Mouse (Mus musculus): ENCODE data around the gene Insl6.
A peak's percentile ranks its signal among the peaks of the same experiment; 100 is the strongest.

Insl6 gene

DNA sequence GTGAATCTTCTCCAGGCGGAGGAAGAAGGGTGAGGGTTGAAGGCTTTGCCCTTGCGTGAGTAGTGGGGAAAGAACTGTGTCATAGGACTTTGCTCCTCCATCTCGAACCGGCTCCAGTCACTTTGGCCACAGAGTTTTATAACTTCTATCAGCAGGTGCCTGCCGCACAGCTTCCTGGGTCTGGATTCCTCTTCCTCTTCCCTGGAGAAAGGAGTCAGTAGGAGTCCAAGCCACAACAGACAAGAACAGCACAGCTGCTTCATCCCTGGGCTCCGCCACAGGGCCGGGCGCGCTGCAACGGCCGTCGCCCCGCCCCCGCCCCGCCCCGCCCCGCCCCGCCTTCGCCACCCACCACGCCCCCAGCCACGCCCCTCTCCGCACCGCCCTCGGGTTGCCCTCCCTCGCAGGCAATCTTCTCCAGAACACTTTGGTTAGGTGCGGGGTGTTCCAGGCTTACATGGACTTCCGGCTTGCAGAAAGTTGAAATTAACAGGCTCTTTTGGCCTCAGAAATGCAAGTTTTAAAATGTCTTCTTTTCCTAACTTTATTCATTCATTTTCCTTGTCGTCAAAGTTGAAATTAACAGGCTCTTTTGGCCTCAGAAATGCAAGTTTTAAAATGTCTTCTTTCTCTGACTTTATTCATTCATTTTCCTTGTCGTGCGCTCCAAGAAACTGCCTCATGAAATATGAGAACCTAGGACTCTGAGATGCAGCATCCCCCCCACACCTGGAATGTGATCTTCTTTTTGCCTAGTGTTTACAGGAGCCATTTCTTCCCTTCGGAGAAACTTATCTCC is at the start of gene Insl6:
Insl6 (minus strand) TSS at position 304 of the 799 bp plus-strand sequence.
- peak; percentile 77 for DNase-seq (ENCODE audit: low read depth)

DNA sequence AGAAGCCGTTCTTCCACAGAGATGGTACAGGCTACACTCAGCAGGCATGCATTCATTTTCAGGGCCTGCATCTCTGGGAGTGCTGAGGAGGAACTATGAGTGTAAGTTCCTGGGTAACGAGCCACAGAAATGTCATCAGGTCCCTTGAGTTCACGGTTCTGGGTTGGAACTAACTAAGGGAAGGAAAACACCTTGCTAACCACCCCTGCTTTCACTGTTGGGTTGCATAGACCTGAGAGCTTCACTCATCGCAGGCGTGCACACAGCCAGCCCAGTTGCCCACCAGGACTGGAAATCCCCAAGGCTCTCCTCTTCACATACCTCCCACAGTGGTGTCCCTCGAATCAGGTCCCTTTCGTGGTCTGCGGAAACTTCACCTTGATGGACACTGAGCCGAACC is 49.8 kb upstream of the Insl6 start:
- no peak for DNase-seq (ENCODE audit: low read depth)

DNA sequence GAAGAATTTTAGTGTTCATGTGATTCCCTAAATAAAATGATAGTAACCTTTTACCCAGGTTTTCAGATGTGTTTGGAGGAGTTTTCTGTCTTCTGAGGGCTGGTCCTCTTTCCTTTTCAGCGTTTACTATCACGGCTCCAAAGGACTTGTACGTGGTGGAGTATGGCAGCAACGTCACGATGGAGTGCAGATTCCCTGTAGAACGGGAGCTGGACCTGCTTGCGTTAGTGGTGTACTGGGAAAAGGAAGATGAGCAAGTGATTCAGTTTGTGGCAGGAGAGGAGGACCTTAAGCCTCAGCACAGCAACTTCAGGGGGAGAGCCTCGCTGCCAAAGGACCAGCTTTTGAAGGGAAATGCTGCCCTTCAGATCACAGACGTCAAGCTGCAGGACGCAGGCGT is 48.3 kb upstream of the Insl6 start:
- DNase-seq (ENCODE audit: low read depth) = no peak

DNA sequence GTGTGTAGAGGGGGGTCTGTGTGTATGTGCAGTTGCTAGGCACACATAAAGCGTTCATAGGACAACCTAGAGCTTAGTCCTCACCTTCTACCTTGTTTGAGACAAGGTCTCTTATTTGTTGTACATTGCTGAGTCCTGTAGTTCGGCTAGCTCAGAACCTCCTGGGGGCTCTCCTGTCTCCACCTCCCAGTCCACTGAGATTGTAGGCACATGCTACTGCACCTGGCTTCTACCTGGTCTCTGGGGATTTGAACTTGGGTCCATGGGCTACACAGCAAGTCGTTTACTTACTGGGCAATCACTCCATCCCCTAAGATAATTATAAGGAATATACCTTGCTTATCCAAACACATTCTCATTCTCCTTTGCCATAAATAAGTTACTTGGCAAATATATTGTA is 47.5 kb upstream of the Insl6 start:
- DNase-seq (ENCODE audit: low read depth) = no peak

- DNase-seq (ENCODE audit: low read depth) = peak; percentile 48
Measured at GRCm38 (mm10) chr19:29372138-29372537, 47.0 kb upstream of the Insl6 start.

GRCm38 (mm10) chr19:29371284-29372081 is 46.3 kb upstream of the Insl6 start:
- DNase-seq (ENCODE audit: low read depth) = peak; percentile 42

DNA sequence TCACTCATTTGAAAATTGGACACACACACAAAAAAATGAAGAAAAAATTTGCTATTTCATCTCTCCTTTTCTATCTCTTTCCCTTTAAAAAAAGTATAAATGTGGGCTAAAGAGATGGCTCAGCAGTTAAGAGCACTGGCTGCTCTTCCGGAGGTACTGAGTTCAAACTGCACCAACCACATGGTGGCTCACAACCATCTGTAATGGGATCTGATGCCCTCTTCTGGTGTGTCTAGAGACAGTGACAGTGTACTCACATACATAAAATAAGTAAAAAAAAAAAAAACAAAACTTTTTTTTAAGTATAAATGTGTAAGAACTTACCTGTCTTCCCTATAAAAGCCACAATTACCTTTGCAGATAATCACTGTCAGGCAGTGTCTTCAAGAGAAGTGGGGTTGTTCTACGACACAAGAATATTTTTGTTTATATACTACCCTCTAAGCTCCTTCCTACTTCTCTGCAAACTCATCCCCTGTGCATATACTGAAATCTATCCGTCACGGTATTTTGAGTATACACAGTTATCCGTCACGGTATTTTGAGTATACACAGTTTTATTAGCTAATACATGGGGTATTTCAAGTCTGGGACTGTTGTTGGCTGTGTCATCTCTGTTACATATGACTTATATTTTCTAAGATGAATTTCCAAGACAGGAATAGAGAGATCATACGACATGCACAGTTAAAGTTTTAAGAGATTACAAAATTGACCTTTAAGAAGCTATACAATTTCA is 45.6 kb upstream of the Insl6 start:
- DNase-seq (ENCODE audit: low read depth) = peak; percentile 34

DNA sequence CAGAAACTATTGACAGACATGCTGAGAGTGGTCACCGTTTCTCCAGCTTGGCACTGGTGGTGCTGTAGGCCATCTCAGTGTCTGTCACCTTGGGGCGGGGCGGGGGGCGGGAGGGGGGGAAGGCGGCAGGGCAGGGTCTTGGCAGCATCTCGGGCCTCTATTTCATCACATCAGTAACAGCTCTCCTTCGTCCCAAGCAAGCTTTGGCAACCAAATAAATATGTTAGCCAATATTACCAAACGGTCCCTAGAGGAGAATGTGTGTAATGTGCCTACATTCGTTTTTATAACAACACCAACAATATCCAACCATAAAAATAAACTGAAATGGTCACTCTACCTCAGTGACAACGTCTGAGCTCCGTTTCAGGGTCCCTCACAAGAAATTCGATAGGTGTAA is 45.0 kb upstream of the Insl6 start:
- DNase-seq (ENCODE audit: low read depth) = peak; percentile 62

GRCm38 (mm10) chr19:29368671-29369309 is 43.6 kb upstream of the Insl6 start:
- DNase-seq (ENCODE audit: low read depth) = peak; percentile 71

DNA sequence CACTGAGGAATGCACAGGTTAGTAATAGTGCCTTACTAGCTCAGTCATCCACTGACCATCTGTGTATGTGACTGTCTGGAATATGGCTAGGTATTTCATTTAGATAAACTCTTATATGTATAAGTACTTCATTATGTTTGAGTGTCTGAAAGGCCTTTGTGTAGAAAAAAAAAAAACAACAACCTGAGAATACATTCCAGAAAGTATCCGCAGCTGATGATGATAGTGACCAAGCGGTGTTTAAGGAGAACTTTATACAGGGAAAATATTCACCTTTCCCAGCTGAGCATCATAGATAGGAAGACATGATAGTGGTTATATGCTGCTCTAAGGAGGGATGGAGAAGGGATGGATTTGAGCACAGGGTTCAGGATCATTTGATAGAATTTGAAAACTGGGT is 42.9 kb upstream of the Insl6 start:
- no peak for DNase-seq (ENCODE audit: low read depth)

- DNase-seq (ENCODE audit: low read depth) = peak; percentile 97
Measured at GRCm38 (mm10) chr19:29366969-29367622, 41.9 kb upstream of the Insl6 start, which contains the start of the genes Plgrkt and Cd274. Gene Plgrkt, minus strand, starts transcription at chr19:29367390. Gene Cd274, plus strand, starts transcription at chr19:29367455.

DNA sequence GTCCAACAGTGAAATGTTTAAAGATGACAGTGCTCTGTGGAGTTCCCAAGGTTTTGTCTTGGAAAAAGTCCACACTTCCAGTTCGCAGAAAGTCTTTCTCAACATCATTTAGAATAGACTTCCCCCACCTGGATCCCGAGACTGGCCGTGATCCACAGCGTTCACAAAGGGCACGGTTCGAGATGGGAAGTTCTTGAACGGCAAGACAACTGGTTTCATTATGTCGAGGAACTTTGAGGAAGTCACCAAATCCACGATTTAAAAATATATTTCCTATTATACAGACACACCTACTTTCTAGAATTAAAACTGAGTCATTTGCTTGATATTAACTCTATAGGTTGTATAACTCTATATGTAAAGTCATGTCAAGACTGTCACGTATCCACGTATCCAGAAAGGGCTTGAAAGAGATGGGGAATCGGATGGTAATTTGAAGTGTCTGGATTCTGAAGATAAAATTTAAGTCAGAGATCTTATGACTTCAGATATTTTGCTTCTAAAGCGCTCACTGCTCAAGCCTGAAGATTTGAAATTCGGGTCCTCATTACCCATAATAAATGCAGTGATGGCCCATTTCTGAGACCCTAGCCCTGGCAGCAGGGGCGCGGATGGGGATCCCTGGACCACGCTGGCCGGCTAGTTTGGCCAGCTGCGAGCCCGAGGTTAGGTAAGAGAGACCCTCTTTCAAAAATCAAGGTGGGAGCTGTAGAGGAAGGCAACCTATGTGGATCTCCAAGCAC is 41.2 kb upstream of the Insl6 start:
- DNase-seq (ENCODE audit: low read depth) = peak; percentile 36

GRCm38 (mm10) chr19:29365105-29365504 is 39.9 kb upstream of the Insl6 start:
- no peak for DNase-seq (ENCODE audit: low read depth)

DNA sequence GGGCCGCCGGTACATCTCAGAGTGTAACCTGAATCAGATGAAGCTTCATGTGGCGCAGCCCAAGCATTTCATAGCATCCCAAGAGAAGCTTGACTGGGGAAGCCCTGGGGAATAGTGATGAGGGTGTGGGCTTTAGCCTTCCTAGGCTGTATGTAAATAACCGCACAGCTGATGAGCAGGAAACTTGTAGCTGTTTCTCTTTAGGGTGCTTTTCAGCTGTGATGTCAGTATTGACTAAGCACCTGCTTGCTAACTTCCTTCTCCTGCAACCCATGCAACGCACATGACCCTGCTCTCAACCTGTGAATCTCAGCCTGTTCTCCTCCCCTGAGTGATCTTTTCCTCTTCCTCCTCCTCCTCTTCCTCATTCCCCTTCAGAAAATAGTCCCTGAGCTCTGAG is 38.9 kb upstream of the Insl6 start:
- DNase-seq (ENCODE audit: low read depth) = no peak

GRCm38 (mm10) chr19:29363557-29363956 is 38.4 kb upstream of the Insl6 start:
- no peak for DNase-seq (ENCODE audit: low read depth)

- DNase-seq (ENCODE audit: low read depth) = no peak
Measured at GRCm38 (mm10) chr19:29362173-29362930, 37.2 kb upstream of the Insl6 start.

DNA sequence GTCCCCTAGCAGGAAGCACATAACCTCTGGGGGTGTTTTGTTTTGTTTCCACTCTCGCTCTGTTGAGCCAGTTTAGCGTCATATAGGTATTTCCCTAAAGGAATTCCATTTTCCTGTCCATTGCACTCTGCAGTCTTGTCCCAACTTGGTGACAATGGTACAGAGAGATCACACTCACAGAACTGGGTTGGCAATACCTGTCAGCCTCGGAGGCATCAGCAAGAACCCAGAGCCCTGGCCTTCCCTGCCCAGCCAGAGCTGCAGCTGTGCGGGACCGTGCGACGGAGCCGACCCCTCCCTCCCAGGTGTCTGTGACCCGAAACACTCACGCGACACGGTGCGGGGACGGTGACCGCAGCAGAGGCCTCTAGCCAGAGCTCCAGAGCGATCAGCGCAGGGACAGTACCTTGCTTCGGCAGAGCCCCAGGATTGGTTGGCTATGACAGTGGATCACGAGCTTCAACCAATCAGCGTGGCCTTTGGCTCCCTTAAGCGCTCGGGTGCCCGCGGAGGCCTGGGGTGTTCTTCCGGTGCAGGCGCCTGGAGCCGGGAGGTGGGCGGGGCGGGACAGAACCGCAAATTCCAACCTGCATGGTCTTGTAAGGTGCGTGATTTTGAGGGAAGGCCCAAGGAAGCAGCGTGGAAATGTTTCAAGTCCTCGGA is 36.4 kb upstream of the Insl6 start:
- DNase-seq (ENCODE audit: low read depth) = peak; percentile 84

DNA sequence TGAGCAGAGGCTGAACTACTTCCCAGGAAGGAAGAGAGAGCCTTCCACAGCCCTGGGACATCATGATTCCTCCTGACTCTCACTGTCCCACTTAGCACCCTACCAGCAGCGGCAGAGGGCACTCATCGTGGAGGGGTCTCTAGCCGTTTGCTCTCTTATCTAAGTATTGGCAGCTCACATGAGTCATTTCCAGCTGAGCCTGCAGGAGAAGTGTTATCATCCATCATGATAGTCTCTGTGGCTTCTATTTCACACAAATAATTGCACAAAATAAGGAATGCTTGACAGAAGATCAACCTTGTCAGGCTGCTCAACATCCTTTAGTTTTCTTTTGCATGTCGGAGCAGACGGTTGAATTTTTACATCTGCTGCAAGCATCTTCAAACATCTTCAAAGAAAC is 35.1 kb upstream of the Insl6 start:
- peak; percentile 89 for DNase-seq (ENCODE audit: low read depth)

- no peak for DNase-seq (ENCODE audit: low read depth)
Measured at GRCm38 (mm10) chr19:29356281-29356680, 31.1 kb upstream of the Insl6 start.

All from 416B (cell line).